Mouse (Mus musculus) embryo, embryonic 11 days (tissue): ENCODE data around the gene Gm21891.
"Not testable (repeated sequence)": the region's sequence is repeated elsewhere in the genome, so short reads cannot be mapped to it uniquely, and the experiment has no call there.

Experiments
- DNase-seq: peaks from one replicate; pipeline ENCODE4 v3.0.0-alpha.2; 2015

Gene Gm21891

GRCm38 (mm10) chrY:13133392-13133791, at the start of gene Gm21891:
Gm21891 (minus strand) TSS chrY:13133492.
- not testable (repeated sequence) for DNase-seq

- DNase-seq = not testable (repeated sequence)
These were observed 28.4 kb upstream of the Gm21891 start, which contains the start of gene Gm21425 for GRCm38 (mm10) chrY:13161668-13162067. Gm21425 (plus strand) TSS chrY:13161968.
